Mouse (Mus musculus) cerebellum, adult (tissue): ENCODE measurements around the gene Dok7.
A peak's percentile ranks its signal among the peaks of the same experiment; 100 is the strongest.

Experiments
- ATAC-seq: cut with Nextera tagmentation; 2 replicates; pipeline ENCODE4 v1.9.2; 2017; ENCODE audit warnings: mild to moderate bottlenecking, moderate library complexity, mixed read lengths; ENCODE audit not compliant: insufficient number of reproducible peaks, low FRiP score, low TSS enrichment

Dok7 gene

DNA sequence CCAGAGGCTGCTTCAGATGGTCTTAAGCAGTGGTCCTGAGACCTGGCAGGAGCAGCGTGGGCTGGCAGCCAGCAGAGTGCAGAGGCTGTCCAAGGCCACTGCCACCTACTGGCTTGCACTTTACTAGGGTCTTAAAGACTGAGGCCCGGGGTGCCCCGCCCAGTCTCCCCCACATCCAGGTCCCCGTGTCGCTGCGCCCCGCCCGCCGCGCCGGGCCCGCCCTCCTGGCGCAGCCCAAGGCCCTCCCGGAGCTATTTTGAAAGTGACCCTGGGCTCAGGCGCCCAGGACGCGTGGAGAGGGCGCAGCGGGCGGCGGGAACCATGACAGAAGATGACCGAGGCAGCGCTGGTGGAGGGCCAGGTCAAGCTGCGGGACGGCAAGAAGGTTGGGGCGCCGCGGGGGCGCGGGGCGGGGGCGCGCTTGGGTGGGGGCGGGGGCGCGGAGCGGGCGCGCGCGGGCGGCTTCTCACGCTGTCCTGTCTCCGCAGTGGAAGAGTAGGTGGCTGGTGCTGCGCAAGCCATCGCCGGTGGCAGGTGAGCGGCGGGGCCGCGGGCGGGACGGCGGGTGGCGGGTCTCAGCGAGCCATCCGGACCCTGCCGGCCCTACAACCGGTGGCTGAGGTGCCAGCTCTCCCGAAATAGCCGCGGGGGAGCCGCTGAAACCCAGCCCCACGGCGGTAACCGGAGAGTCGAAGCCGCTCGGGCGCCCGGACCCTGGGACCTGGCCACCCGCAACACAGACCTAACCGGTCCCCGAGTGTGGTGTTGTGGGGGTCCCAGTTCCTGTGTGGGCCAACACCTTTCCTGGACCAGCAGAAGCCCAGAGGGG, at the start of gene Dok7:
TSS of gene Dok7 (plus strand) at position 163 of the 829 bp plus-strand sequence.
- no peak for ATAC-seq

- ATAC-seq = no peak
Measured at GRCm38 (mm10) chr5:35009163-35009562, 47.4 kb upstream of the Dok7 start.

DNA sequence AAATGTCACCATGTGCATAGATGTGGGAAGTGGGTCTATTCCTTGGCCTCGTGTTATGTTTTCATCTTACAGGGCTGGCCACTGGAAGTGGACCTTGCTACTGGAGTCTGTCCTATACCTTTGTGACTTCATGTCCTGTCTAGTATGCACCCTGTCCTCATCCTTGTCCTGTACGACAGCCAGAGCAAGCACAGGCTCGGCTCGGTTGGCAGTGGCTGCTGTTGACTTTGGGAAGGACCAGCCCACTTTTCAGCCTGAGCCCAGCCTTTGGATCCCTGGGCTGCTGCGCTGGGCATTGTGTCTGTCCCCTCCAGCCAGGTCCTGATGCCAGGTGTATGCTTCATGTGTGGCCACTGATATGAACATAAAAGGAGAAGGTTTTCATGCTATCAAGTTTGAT, 45.9 kb upstream of the Dok7 start:
- no peak for ATAC-seq

GRCm38 (mm10) chr5:35011156-35011923, 45.2 kb upstream of the Dok7 start:
- ATAC-seq = no peak

GRCm38 (mm10) chr5:35014036-35014435, 42.5 kb upstream of the Dok7 start:
- ATAC-seq = no peak

- no peak for ATAC-seq
Measured at GRCm38 (mm10) chr5:35019673-35020300, 36.8 kb upstream of the Dok7 start.

GRCm38 (mm10) chr5:35020410-35021241, 35.9 kb upstream of the Dok7 start:
- no peak for ATAC-seq

DNA sequence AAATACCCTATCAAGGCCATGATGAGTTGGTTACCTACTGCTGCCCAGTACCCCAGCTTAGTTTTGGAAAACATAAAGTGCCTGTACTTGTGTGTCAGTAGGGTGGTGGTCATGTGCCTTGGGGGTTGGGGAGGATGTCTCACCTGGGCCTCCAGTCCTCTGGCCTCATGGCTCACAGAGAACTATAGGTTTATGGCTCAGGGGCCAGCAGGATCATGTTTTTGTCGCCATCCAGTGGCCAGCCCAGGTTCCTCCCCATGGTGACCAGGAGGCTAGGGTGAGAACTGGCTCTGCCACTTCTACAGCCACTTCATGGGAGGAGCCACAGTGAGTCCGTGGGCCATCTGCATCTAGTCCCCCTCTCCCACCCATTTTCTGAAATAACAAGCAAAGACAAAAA, 31.6 kb upstream of the Dok7 start:
- ATAC-seq = no peak

DNA sequence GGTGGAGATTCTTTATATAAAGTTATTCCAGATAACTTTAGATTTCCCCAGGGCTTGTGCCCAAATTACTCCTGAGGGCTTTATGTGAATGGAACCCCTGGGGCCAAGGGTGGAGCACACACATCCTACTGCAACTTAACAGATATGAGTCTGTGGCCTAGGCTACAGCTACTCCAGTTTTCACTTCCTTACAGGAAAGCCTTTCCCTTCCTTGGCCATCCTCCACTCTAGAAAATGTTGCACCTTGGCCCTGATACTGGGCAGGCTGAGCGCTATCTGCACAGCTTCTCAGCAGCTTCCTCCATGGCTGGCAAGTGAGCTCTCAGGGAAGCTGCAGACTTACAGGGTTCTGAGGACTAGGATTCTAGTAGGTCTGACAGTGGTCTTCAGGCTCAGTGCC, 27.3 kb upstream of the Dok7 start:
- no peak for ATAC-seq

GRCm38 (mm10) chr5:35029755-35030154, 26.8 kb upstream of the Dok7 start:
- ATAC-seq = no peak

GRCm38 (mm10) chr5:35033068-35033467, 23.5 kb upstream of the Dok7 start:
- no peak for ATAC-seq

DNA sequence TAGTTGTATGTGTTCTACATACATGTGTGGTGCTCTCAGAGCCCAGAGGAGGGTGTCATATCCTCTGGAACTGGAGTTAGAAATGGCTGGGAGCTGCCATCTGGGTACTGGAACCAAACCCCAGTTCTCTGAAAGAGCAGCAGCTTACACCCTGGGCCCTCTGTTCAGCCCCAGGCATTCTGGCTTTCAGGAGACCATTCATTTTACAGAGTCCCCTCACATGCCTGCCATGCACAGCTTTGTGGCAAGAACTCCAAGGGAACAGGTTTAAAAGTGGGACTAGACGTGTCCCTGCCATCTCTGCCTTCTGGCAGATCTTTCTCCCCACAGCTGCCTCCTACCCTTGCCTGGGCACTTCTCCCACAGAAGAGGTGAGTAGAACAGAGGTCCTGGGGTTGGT, 22.9 kb upstream of the Dok7 start:
- no peak for ATAC-seq

- no peak for ATAC-seq
Measured at GRCm38 (mm10) chr5:35035141-35035540, 21.4 kb upstream of the Dok7 start.

DNA sequence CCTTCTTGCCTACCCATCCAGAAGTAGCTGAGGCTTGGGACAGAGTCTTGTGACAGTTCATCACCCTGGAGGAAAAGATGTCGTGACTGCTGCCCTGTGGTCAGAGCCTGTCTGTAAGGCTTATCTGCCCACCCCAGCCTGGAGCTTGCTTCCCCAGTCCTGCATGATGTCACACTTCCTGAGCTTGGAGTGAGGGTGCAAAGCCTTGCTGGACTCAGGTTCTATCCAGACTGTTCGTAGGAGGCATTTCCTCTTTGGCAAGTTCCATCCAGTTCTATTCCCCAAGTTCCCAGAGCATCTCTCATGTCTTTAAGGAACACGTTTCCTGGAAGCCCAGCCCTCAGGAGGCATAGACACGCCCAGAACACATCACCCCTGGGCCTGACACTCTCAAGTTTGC, 20.8 kb upstream of the Dok7 start:
- no peak for ATAC-seq

GRCm38 (mm10) chr5:35037438-35037837, 19.1 kb upstream of the Dok7 start:
- no peak for ATAC-seq

DNA sequence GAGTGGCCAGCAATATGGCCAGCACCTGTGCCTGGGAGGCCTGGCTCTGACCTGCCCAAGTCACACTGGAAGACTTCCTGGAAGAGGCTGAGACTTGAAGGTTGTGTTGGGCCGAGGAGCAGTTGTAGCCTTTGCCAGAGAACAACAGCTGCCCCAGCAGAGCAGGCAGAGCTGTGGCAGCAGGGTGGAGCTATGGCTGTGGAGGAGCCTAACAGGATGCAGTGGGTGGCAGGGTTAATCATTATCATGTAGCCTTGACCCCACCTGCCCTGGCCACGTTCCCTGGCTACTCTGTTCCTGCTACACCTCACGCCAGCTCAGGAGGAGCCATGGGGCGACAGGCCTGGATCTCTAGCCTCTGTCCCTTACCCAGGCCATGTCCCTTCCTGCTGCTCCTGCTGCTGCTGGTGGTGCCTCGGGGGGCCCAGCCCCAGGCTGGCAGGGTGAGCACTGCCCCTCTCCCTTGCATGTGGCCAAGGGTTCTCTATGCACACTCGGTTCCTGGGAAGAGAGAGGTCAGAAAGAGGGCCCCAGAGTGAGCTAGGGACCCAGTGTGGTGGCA, 15.2 kb upstream of the Dok7 start, which contains the start of gene Hgfac:
TSS of gene Hgfac (plus strand) at position 242 of the 562 bp plus-strand sequence.
- ATAC-seq = no peak

DNA sequence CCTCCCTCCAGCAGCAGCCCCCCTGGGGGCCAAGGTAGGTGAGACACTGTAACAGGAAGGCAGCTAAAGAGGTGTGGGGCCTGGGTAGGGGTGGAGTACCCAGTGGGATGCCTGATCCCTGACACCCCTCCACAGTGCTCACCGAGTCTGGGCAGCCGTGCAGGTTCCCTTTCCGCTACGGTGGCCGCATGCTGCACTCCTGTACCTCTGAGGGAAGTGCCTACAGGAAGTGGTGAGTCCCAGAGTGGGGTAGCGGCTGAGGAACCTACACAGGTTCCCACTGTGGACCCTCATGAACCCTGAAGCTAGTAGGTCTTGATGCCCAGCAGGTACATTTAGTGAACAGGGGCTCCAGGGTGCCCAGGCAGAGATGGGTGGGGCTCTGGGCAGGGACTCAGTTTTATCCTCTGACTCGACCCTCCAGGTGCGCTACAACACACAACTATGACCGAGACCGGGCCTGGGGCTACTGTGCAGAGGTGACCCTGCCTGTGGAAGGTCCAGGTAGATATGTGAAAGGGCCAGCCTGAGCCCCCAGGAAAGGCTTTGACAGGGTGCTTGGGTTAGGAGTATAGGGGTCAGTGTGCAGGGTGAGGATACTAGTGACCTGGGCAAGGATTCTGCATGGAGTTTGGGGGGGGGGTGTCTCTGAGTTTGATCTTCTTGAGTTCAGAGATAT, 14.0 kb upstream of the Dok7 start:
- peak; percentile 7; the same call in 1 of the 2 replicates for ATAC-seq

GRCm38 (mm10) chr5:35043110-35043451, 13.5 kb upstream of the Dok7 start:
- ATAC-seq = peak; percentile 71

- no peak for ATAC-seq
Measured at GRCm38 (mm10) chr5:35050541-35050940, 6.0 kb upstream of the Dok7 start.
